Mouse (Mus musculus) heart, embryonic 16.5 days (tissue): ENCODE measurements around the gene Tbxa2r. TPM values are rescaled to one million over a fixed set of nuclear protein-coding genes. Genes with fewer than 3 reads are reported as not detected.

Experiments
- ATAC-seq: fragments of 200-750 bp; cut with Nextera tagmentation; replicated peaks from 2 replicates; pipeline ENCODE4 v1.8.0; 2017; ENCODE audit warnings: moderate number of reproducible peaks; ENCODE audit not compliant: insufficient read depth, low FRiP score; ENCODE audit errors: extremely low read depth
- H3K27ac ChIP-seq: fragments of 300-500 bp; sonication (generic); 2 replicates; pipeline ENCODE4 v1.5.1; 2014; ENCODE audit warnings: mild to moderate bottlenecking, low read length, control low read depth, moderate library complexity
- H3K27me3 ChIP-seq: fragments of 300-500 bp; sonication (generic); 2 replicates; pipeline ENCODE4 v1.6.1; 2014; ENCODE audit warnings: low read length, mixed read lengths; ENCODE audit not compliant: control insufficient read depth, insufficient read depth
- H3K36me3 ChIP-seq: fragments of 300-500 bp; sonication (generic); 2 replicates; pipeline ENCODE4 v1.6.1; 2014; ENCODE audit not compliant: control insufficient read depth, insufficient read depth
- H3K4me1 ChIP-seq: fragments of 300-500 bp; sonication (generic); 2 replicates; pipeline ENCODE4 v1.6.1; 2014; ENCODE audit warnings: low read length, mixed read lengths; ENCODE audit not compliant: control insufficient read depth, insufficient read depth
- H3K4me2 ChIP-seq: fragments of 300-500 bp; sonication (generic); 2 replicates; pipeline ENCODE4 v1.6.1; 2014; ENCODE audit warnings: low read depth, mild to moderate bottlenecking, control low read depth, low read length
- H3K4me3 ChIP-seq: fragments of 300-500 bp; sonication (generic); 2 replicates; pipeline ENCODE4 v1.5.1; 2014; ENCODE audit warnings: mild to moderate bottlenecking, control low read depth, low read length
- H3K9ac ChIP-seq: fragments of 300-500 bp; sonication (generic); 2 replicates; pipeline ENCODE4 v1.6.1; 2014; ENCODE audit warnings: low read length, control low read depth
- H3K9me3 ChIP-seq: fragments of 300-500 bp; sonication (generic); replicated peaks from 2 replicates; pipeline ENCODE4 v1.6.1; 2016; ENCODE audit warnings: low read length; ENCODE audit not compliant: control insufficient read depth
- WGBS: fragments of 180-500 bp; shearing (Covaris S2); extraction: QIAGEN DNeasy Blood & Tissue Kit; methylation state at CpG from one replicate; pipeline ENCODE4 v1.1.7; 2014; 5-methylcytosine and 5-hydroxymethylcytosine counted together
- polyA plus RNA-seq: library from polyadenylated mRNA; unstranded; fragments of >200 nt; fragmentation: Nextera tagmentation; extraction: Ambion mirVana; gene quantifications from 2 replicates; pipeline ENCODE4 v1.2.1, GENCODE M21; 2015

Gene Tbxa2r
- polyA plus RNA-seq, 1 experiment from 2014 or later: 15.2 TPM

DNA sequence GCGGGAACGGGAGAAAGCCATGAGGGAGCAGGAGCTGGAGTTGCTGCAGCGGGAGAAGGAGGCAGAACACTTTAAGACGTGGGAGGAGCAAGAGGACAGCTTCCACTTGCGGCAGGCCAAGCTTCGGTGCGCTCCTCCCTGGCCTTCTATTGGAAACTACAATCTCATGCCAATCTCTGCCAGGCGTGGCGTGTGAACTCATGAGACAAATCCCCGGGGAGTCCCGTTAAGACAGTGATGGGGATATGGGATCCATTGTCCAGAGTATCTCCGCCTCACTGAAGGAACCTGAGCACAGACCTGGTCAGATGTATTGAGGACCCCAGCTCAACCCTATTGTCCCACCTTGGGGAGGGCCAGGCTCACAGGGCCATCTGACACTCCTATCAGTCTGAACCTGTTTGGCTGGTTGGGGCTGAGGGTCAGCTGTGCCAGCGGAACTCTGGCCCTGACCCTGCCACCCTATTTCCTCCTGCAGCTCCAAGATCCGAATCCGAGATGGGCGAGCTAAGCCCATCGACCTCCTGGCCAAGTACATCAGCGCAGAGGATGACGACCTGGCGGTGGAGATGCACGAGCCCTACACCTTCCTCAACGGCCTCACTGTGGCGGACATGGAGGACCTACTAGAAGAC lies 5.3 kb upstream of the Tbxa2r start:
- no peak overlapping the region for H3K4me3 ChIP-seq
- no peaks in the 10 kb centered on the region for H3K9me3 ChIP-seq
- no peaks in the 10 kb centered on the region for H3K27me3 ChIP-seq
- peaks cover 43% of the 10 kb centered on the region for H3K36me3 ChIP-seq
- no peak for ATAC-seq
- no peak overlapping the region for H3K9ac ChIP-seq
- WGBS: 91% methylated on average over 23 of the region's 23 CpGs
- no peak overlapping the region for H3K4me2 ChIP-seq
- H3K4me1 ChIP-seq: peaks cover 28% of the 10 kb centered on the region
- no peak overlapping the region for H3K27ac ChIP-seq

GRCm38 (mm10) chr10:81323791-81324530 lies 4.6 kb upstream of the Tbxa2r start:
- Histone ChIP-seq H3K4me2 (no peak overlapping the region), H3K4me1 (peaks cover 35% of the 10 kb centered on the region), H3K36me3 (peaks cover 43% of the 10 kb centered on the region)

GRCm38 (mm10) chr10:81325176-81325575 lies 3.4 kb upstream of the Tbxa2r start:
- no peak for ATAC-seq
- Histone ChIP-seq H3K9ac (no peak overlapping the region), H3K9me3 (no peaks in the 10 kb centered on the region), H3K4me1 (peaks cover 39% of the 10 kb centered on the region), H3K4me3 (no peak overlapping the region), H3K27ac (no peak overlapping the region), H3K27me3 (no peaks in the 10 kb centered on the region), H3K36me3 (peaks cover 43% of the 10 kb centered on the region), H3K4me2 (no peak overlapping the region)
- 94% methylated on average over 21 of the region's 21 CpGs for WGBS

More at GRCm38 (mm10) chr10:81323791-81324530, 4.6 kb upstream of the Tbxa2r start:
- no peak overlapping the region for H3K4me3 ChIP-seq
- ATAC-seq: no peak
- WGBS: 92% methylated on average over 18 of the region's 18 CpGs
- no peak overlapping the region for H3K9ac ChIP-seq
- H3K27me3 ChIP-seq: no peaks in the 10 kb centered on the region
- H3K9me3 ChIP-seq: no peaks in the 10 kb centered on the region
- H3K27ac ChIP-seq: no peak overlapping the region

DNA sequence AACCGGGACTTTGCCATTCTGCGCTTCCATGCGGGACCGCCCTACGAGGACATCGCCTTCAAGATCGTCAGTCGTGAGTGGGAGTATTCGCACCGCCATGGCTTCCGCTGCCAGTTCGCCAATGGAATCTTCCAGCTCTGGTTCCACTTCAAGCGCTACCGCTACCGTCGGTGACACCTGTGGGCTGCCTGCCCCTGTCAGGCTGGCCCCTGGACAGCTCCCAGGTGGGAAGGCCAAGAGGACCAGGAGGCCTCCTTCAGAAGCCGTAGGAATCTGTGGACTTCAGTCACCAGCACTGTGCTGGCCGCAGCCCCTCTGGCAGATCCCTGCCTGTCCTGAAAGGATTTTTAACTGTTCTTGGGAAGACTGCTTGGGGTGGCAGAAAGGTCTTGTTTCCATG lies 2.8 kb upstream of the Tbxa2r start:
- H3K27ac ChIP-seq: no peak overlapping the region
- ATAC-seq: no peak
- H3K9ac ChIP-seq: no peak overlapping the region
- peaks cover 45% of the 10 kb centered on the region for H3K4me1 ChIP-seq
- no peak overlapping the region for H3K4me2 ChIP-seq
- H3K27me3 ChIP-seq: no peaks in the 10 kb centered on the region
- no peaks in the 10 kb centered on the region for H3K9me3 ChIP-seq
- no peak overlapping the region for H3K4me3 ChIP-seq
- WGBS: 90% methylated on average over 18 of the region's 18 CpGs
- H3K36me3 ChIP-seq: peaks cover 43% of the 10 kb centered on the region

GRCm38 (mm10) chr10:81326858-81327257 lies 1.7 kb upstream of the Tbxa2r start:
- ATAC-seq: no peak
- Histone ChIP-seq H3K4me2 (peak overlapping the region; percentile 21; the same call in 1 of the 2 replicates), H3K36me3 (peaks cover 43% of the 10 kb centered on the region)

GRCm38 (mm10) chr10:81327959-81328358 lies 572 bp upstream of the Tbxa2r start:
- Histone ChIP-seq H3K9me3 (no peaks in the 10 kb centered on the region), H3K4me3 (no peak overlapping the region), H3K27me3 (no peaks in the 10 kb centered on the region), H3K27ac (peak overlapping the region; percentile 93), H3K36me3 (peaks cover 41% of the 10 kb centered on the region), H3K9ac (peak overlapping the region; percentile 67), H3K4me2 (peak overlapping the region; percentile 54; the same call in 1 of the 2 replicates), H3K4me1 (peaks cover 40% of the 10 kb centered on the region)
- no peak for ATAC-seq
- WGBS: 12% methylated on average over 2 of the region's 2 CpGs

More at GRCm38 (mm10) chr10:81326858-81327257, 1.7 kb upstream of the Tbxa2r start:
- Histone ChIP-seq H3K27me3 (no peaks in the 10 kb centered on the region), H3K27ac (peak overlapping the region; percentile 48; the same call in 1 of the 2 replicates), H3K9me3 (no peaks in the 10 kb centered on the region), H3K4me1 (peaks cover 46% of the 10 kb centered on the region), H3K4me3 (no peak overlapping the region), H3K9ac (no peak overlapping the region)
- 52% methylated on average over 6 of the region's 6 CpGs for WGBS

- Histone ChIP-seq H3K4me2 (peak overlapping the region; percentile 54), H3K27ac (peak overlapping the region; percentile 93), H3K4me3 (peak overlapping the region; percentile 35), H3K9me3 (no peaks in the 10 kb centered on the region), H3K9ac (peak overlapping the region; percentile 67), H3K4me1 (peaks cover 40% of the 10 kb centered on the region), H3K36me3 (peaks cover 27% of the 10 kb centered on the region), H3K27me3 (no peaks in the 10 kb centered on the region)
- WGBS: 34% methylated on average over 10 of the region's 10 CpGs
- ATAC-seq: peak; percentile 77
These were observed 854 bp downstream of the Tbxa2r start for GRCm38 (mm10) chr10:81329194-81329975.

DNA sequence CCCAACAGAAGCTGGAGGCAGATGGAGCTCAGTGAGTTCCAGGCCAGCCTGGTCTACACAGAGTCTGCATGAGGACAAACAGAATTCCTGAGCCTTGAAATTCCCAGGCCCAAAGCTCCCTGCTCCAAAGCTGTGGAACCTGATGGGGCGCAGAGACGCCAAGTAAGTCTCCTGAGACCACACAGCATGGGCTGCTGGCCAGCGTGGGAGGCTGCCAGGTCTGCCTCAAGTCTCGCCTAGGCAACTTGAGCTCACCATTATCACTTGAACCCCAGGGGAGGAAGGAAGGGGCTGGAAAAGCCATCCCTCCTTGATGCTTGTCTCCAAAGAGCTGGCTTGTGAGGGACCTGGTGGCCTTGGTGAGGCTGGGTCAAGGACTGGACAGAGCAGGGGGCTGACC lies 1.5 kb downstream of the Tbxa2r start:
- Histone ChIP-seq H3K4me1 (peaks cover 40% of the 10 kb centered on the region), H3K9ac (peak overlapping the region; percentile 67), H3K27me3 (no peaks in the 10 kb centered on the region), H3K27ac (peak overlapping the region; percentile 93), H3K4me3 (peak overlapping the region; percentile 35), H3K9me3 (no peaks in the 10 kb centered on the region), H3K36me3 (peaks cover 20% of the 10 kb centered on the region), H3K4me2 (peak overlapping the region; percentile 54)
- ATAC-seq: peak; percentile 1; the same call in 1 of the 2 replicates
- 44% methylated on average over 4 of the region's 4 CpGs for WGBS
